Comparison of ENCODE assay signal across 9 mouse cellular contexts in genomic region chr1:183905345-183906142, GRCm38 (mm10).
DNase-seq lines count a peak whose midpoint lies in the region; ATAC-seq and TF ChIP-seq lines count a peak whose summit lies in the region.
"Had no signal": no experiment of that assay in that cellular context is flagged by ENCODE, and none has a peak within 500 bp of the region (broad histone marks: within the 10 kb centered on the region; RNA-seq: fewer than 3 reads in every experiment).

No protein-coding gene starts in this region.

- no peaks in the 10 kb centered on the region for H3K36me3 ChIP-seq in myocyte (ENCODE audit: control insufficient read depth, insufficient read depth)
- H3K36me3 ChIP-seq in intestine, postnatal 0 days (ENCODE audit: control insufficient read depth, insufficient read depth) = no peaks in the 10 kb centered on the region
- H3K36me3 ChIP-seq: limb, embryonic 13.5 days had no signal

- no peaks in the 10 kb centered on the region for H3K9me3 ChIP-seq in intestine, postnatal 0 days (ENCODE audit: control insufficient read depth)
- H3K9me3 ChIP-seq: limb, embryonic 13.5 days had no signal

- TF ChIP-seq CTCF in intestine, postnatal 0 days (IDR thresholded peaks at IDR 0.05; ENCODE audit: low read depth) = no peak

- no peak overlapping the region for H3K27ac ChIP-seq in intestine, postnatal 0 days (ENCODE audit: low read depth, low read length)
- H3K27ac ChIP-seq: limb, embryonic 13.5 days had no signal

- no peak for ATAC-seq in intestine, postnatal 0 days

- peak; percentile 9 to 33 for DNase-seq in layer of hippocampus, adult 8-10 months (ENCODE audit: low spot score in 2 of 2)
- DNase-seq in layer of hippocampus, postnatal 14 days (ENCODE audit: low spot score in 2 of 2) = no peak
- peak; percentile 60 to 68 for DNase-seq in adrenal gland, adult 18-20 months (ENCODE audit: low spot score in 2 of 2)
- peak; percentile 73 to 81 for DNase-seq in gastrocnemius, postnatal 36 days
- no peak for DNase-seq in spleen, postnatal 14 days (ENCODE audit: low spot score in 2 of 2)
- DNase-seq in thymus, postnatal 0 days (ENCODE audit: low spot score) = no peak

- H3K79me2 ChIP-seq in myocyte (ENCODE audit: control insufficient read depth, insufficient read depth) = no peaks in the 10 kb centered on the region

- no peak overlapping the region for H3K4me3 ChIP-seq in myocyte
- no peak overlapping the region for H3K4me3 ChIP-seq in intestine, postnatal 0 days (ENCODE audit: low read depth, low read length)
- H3K4me3 ChIP-seq: limb, embryonic 13.5 days had no signal

- WGBS in intestine, postnatal 0 days = 82% methylated on average over 11 of the region's 11 CpGs

- TF ChIP-seq POLR2A in myocyte (IDR thresholded peaks at IDR 0.05; ENCODE audit: insufficient read length, low read depth) = peak; percentile 39

- intact Hi-C loops in gastrocnemius, postnatal 36 days (cut with DNase I) = no loop called here

- no peaks in the 10 kb centered on the region for H3K27me3 ChIP-seq in myocyte (ENCODE audit: control insufficient read depth, insufficient read depth, insufficient read length)
- no peaks in the 10 kb centered on the region for H3K27me3 ChIP-seq in intestine, postnatal 0 days (replicated peaks; ENCODE audit: control insufficient read depth, insufficient read depth, low read length)
- H3K27me3 ChIP-seq: limb, embryonic 13.5 days had no signal

- H3ac ChIP-seq in myocyte (ENCODE audit: control insufficient read depth, insufficient read length) = no peak overlapping the region

- H3K4me1 ChIP-seq in intestine, postnatal 0 days (replicated peaks; ENCODE audit: control insufficient read depth, insufficient read depth, low read length) = no peaks in the 10 kb centered on the region
- H3K4me1 ChIP-seq: limb, embryonic 13.5 days had no signal

- H3K4me2 ChIP-seq in myocyte (ENCODE audit: low read depth) = peak overlapping the region; percentile 54
- no peak overlapping the region for H3K4me2 ChIP-seq in intestine, postnatal 0 days (replicated peaks; ENCODE audit: low read depth)
- H3K4me2 ChIP-seq: limb, embryonic 13.5 days had no signal

- H3K9ac ChIP-seq in intestine, postnatal 0 days (ENCODE audit: low read depth, low read length) = no peak overlapping the region
- H3K9ac ChIP-seq: limb, embryonic 13.5 days had no signal

TF ChIP-seq in myocyte, 11 proteins besides CTCF, POLR2A, EP300 and RAD21:
- no peak for TF ChIP-seq CEBPB (IDR thresholded peaks at IDR 0.05; ENCODE audit: insufficient read depth, poor library complexity, severe bottlenecking)
- peak; percentile 76 for TF ChIP-seq USF1 (IDR thresholded peaks at IDR 0.05; ENCODE audit: low read depth)
- no peak for TF ChIP-seq POLR2AphosphoS2 (IDR thresholded peaks at IDR 0.05; ENCODE audit: insufficient read length, low read depth)
- no peak for TF ChIP-seq E2F4 (IDR thresholded peaks at IDR 0.05; ENCODE audit: insufficient read depth)
- TF ChIP-seq SRF (IDR thresholded peaks at IDR 0.05; ENCODE audit: control insufficient read depth, insufficient read length, low read depth) = peak; percentile 92
- peak; percentile 66 for TF ChIP-seq MAX (IDR thresholded peaks at IDR 0.05; ENCODE audit: low read depth)
- TF ChIP-seq REST (IDR thresholded peaks at IDR 0.05; ENCODE audit: insufficient read depth, insufficient read length) = no peak
- peak; percentile 90 for TF ChIP-seq TCF12 (IDR thresholded peaks at IDR 0.05; ENCODE audit: insufficient read depth, poor library complexity, severe bottlenecking)
- peak; percentile 84 for TF ChIP-seq TCF3 (IDR thresholded peaks at IDR 0.05; ENCODE audit: insufficient read length, low read depth)
- peak; percentile 68 to 97 (median 94) for TF ChIP-seq MYOD1 (IDR thresholded peaks at IDR 0.05; ENCODE audit: control insufficient read depth in 1 of 3, insufficient read length in 2 of 3, low read depth in 2 of 3)
- TF ChIP-seq MYOG (IDR thresholded peaks at IDR 0.05; ENCODE audit: control insufficient read depth in 1 of 3, insufficient read depth in 1 of 3, insufficient read length in 2 of 3, low read depth in 2 of 3) = peak; percentile 75 to 98 (median 86)

Comparison
In these comparisons a context has a peak if more than half of its experiments do, and no peak if none do; other contexts are left out.
1. DNase-seq: peak in layer of hippocampus, adult 8-10 months (2 of 2), adrenal gland, adult 18-20 months (2 of 2) and gastrocnemius, postnatal 36 days (2 of 2); none in layer of hippocampus, postnatal 14 days (0 of 2), spleen, postnatal 14 days (0 of 2) and thymus, postnatal 0 days (single experiment).